Mouse (Mus musculus) cerebellum, adult 9-11 months (tissue): ENCODE results near the gene Rras.
A peak's percentile ranks its signal among the peaks of the same experiment; 100 is the strongest.

Source experiments
- DNase-seq: peaks from one replicate; pipeline ENCODE4 v3.0.0; 2022

Rras gene

DNA sequence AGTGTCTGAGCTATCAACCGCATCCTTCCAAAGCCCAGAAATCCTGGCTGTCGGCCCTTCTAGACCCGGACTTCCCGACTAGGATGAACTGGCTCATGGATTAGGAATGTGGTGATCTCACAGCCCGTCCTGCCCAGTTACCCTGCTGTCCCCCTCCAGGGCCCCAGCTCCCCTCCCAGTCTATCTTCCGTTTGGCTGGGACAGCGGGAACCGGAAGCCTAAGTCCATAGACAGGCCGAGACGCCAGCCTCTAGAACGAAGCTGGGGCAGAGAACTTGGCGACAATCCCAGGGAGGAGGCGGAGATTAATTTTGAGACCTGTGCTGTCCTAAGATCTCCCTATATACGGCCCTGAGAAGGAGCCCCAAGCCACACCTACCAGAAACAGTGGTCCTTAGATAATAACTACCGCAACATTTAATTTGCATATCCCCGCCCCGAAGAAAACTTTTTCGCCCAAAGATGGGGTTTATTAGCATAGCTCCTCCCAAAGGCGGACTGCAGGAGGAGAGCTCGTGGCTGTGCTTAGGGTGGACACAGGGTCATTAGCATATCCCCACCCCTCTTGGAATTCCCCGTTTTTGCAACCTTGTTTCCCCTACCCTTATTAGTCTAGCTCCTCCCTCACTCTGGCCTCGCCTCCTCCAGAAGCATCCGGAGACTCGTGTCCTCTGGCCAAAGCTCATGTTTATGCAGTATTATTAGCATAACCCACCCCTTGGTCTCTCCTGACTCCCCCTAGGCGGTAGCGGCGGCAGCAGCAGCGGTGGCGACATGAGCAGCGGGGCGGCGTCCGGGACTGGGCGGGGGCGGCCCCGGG lies at the start of gene Rras:
TSS of gene Rras (plus strand) at position 720 of the 820 bp plus-strand sequence.
- DNase-seq, result peak; percentile 93

DNA sequence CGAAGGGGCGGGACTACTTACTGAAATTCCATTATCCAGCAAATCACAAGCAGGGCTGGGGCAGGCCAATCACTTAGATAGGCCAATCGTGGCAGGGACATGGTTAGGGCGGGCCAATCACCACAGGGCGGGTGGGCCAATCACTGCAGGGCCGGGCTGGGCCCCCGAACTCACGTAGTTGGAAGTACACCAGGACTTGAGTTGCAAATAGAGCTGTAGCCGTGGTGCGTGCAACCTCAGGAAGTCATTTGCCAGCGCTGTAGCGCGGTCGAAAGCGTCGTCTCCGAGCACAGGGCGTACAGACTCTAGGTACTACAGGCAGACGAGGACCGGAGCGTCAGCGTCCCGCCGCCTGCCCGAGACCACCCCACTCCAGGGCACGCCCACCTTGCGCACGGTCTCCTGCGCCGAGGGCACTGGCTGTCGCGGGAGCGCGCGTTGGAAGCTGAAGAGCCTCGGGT lies 47.5 kb upstream of the Rras start:
- peak; percentile 90 for DNase-seq

DNA sequence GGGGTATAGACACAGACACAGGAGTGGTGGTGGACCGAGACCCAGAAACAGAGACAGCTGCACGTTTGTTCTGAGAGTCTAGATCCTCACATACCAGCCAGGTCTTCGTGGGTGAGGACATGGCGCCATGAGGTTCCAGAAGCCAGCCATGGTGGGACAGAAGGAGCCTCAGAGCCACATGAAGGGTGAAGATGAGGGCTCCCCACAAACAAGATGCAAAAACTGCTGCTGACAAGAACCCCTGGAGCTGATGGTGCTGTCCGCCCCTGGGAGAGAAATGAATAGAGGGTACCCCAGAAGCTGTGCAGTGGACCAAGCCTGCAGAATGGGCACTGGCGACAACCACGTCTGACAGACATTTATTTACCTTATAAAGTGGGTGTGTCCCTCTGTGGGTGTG lies 46.6 kb upstream of the Rras start:
- DNase-seq, result peak; percentile 41

DNA sequence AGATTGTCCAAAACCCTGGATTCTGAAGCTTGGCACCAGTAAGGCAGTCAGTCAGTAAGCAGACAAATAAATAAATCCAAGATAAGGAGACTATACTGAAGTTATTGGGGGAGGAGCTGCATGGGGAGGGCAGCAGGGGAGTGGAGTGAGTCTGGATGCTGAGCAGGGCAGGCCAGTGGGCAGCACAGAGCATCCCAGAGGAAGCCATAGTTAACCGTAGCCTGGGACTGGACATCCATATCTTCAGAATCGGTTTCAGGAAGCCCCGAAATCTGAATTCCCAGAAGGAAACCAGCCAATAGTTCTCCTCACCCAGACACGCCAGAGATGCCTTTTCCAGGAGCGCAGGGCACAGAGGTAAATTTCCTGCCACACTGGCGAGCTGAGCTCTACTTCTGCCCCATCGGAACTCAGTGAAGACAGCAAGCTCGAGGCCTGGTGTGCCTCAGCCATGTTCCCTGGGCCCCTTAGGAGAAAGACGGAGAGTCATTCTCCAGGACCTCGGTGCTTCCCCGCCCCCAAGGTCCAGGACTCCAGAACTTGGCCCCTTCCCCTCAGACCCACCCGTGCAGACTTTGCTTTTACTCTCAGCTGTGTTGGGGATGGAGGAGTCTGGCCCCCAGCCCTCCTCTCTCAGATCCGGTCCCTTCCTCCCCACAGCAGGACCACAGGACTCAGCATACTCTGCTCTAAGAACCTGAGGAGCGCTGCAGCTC lies 44.2 kb upstream of the Rras start:
- DNase-seq, result peak; percentile 68

DNA sequence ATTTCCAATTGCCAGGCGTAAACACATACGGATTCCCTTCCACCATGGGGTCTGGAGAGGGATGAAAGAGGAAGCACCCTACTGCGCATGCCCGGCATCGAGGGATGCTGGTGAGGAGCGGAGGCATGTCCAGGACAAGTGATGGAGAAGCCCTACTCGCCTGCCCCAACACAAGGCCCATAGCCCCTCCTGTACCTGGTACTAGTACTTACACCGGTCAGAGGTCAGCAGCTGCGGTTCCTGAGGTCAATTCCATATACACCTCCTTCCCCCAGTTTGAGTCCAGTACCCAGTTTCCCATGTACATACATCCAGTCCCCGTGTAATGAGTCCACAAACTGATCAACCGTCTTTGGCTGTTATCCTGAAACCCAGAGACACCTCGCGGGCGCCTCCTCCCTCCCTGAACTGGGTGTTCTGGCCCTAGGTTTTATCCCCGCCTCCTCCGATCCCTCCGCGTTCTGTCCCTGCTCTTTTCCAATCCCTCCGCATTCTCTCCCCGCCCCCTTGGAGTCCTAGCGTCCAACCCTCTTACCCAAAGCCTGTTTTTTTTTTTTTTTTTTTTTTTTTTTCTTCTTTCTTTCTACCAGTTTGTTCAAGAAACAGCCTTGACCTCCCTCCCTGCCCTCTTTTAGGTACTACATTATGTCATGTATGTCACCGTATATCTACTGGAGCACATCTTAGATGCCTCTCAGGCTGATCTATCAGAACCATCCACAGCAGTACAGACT lies 43.2 kb upstream of the Rras start, which contains the start of gene Cpt1c:
TSS of gene Cpt1c (minus strand) at position 469 of the 734 bp plus-strand sequence.
- peak; percentile 93 for DNase-seq

DNA sequence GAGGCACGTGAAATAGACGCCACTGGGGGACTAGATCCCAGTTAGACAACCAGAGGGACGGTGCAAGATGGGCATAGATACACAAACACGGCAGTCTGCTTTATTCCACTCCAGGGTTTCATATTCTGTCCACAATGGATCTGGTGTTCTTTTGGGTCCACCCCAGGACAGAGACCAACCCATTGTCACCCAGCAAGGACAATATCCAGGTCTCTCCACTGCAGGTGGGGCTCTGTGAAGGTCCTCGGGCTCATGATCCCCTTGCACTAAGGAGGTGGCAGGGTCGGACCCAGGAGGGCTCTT lies 42.7 kb upstream of the Rras start:
- peak; percentile 55 for DNase-seq

DNA sequence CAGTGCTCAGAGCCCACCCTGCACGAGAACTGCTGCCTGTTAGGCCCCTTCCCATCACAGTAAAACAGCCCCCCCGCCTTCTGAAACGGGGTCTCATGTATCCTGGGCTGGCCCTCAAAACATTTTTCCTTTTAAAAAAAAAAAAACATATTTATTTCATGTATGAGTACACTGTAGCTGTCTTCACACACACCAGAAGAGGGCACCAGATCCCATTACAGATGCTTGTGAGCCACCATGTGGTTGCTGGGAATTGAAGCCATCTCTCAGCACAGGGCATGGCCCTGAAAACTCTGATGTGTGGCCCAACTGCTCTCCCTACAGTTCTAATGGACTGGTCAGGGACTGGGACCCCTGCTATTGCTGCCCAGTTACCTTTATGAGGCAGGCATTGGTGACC lies 39.5 kb upstream of the Rras start:
- DNase-seq, result no peak

DNA sequence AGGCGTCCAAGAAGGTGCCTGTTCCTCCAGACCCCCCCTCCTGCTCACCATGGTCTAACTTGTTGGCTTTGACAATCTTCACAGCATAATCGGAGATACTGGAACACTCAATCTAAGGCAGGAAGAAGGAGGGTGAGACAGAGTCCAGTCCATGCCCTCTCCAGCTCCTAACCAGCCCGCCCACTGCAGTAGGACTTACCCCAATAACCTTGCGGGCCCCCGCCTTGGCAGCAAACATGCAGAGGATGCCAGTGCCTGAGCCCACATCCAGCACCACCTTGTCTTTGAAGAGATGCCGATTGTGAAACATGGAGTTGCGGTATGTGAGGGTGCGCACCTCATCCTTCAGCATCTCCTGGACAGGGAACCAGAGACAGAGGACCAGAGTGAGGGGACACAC lies 36.2 kb upstream of the Rras start:
- no peak for DNase-seq

DNA sequence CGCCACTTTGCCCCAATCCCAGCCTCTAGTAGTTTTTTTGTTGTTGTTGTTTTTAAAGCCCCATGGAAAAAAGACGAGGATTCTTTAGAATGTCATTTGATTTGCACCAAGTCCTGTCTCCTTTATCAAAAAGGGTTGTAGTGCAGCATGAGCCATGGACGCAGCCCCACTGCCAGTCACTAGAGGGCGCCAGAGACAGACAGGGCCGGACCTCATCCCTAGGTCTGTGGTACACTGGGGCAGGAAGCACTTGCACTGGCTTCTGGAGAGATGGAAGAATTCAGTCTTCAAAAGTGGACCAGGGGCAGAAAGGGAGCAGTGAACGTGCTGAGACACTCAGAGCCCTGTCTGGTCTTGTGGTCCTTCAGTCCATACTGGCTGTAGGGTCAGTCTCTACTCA lies 34.7 kb upstream of the Rras start:
- peak; percentile 79 for DNase-seq

DNA sequence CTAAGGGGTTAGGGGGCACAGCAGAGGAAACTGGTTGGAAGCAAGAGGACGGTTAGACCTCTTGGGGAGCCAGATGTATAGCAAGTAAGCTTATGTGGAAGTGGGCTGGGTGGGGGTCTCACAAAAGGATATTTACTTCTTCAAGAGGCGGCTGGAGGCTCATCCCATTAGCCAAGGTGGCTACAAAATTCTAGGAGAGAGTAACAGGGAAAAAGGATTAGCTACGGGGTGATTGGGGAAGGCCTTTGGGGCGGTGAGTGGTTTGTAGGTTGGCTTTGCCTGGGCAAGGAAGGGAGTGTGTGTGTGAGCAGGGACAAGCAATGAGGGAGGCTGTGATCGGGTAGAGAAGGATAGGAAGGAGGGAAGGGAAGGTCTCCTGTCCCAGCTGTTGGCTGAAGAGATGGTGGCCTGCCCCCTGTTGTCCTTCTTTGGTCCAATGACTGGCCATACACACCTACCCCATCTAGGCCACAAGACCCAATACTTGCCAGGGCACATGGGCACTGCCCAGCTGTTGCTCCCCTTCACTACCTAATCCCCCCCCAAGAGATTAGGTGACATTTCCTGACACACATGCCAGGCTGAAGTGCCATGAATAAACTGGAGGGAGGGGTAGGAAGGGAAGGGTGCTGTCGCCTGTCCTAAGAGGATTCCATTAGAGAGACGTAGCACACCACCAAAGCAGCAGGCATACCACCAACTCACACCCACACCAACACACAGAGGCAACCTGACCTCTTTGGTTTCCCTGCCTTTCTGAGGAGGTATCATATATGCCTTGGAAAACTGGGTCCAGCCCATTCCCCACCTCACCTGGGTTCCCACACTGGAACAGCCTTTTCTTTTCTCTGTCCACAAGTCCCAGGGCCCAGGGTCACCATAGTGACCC lies 33.6 kb upstream of the Rras start:
- no peak for DNase-seq

DNA sequence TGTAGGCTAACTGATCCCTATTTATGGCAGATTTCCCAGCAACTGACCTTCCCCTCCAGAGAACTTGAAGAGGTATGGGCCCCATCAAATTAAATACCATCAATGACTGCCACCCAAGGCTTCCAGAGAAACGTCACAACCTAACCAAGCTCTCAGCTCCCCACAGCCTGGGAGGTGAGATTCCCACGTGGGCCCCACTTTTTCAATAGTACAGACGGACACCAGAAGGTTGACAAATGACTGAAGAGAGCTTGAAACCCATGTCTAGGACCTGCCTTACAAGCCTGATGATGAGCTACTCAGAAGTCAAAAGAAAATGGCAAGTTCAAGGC lies 33.0 kb upstream of the Rras start:
- no peak for DNase-seq

DNA sequence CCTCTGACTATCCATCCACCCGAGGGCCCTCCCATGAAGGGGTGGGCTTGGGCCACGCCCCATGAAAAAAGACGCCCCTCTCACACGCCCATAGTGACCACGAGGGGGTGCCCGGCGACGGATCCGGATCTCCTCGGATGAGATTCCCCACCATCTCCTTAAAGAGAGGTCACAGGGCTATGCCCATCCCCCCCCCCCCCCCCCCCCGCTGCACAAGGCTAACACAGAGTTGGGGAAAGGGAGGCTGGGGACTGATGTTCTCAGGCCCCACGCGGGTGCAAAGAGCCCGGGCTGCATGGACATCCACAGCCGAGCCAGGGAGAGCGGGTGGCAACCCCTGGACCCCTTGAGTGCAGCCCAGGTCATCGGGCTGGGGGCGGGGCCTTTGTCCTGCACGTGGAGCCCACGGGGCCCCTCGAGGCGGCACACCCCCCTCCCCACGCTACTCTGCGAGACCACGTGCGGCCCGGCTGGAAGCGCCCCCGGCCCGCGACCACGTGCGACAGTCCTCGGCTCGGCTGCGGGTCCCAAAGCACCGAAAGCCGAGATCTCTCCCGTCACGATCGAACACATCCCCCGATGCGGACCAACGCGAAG lies 32.1 kb upstream of the Rras start:
- peak; percentile 82 for DNase-seq

DNA sequence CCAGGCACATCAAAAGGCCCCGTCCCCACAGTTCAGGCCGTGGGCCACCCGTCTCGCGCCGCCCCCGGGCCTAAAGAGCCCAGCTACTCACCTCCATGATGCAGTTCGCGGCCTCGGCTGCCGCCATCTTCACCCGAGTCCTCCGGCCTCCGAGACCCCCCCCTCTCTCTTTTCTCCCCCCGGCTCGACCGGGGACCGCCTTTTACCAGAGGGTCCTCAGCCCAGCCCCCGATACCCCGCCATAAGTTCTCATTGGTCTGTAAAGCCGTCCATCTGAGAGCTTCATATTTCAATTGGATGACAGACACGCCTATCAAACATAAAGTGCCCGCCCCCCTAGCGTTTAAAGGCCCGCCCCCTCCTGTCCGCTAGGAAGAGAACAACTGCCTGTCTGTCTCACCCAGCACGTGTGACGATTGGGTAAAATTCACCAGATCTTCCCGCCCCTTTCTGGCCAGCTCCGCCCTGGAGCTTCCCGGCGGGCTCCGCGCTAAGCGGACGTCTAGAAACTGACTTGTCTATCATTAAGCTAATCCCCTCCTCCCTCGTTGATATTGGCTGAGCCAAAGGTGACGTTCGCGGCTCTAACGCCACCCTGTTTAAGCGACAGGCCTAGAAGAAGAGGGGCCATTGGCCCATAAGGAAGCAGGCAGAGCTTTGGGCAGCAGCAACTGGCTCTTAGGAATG lies 31.4 kb upstream of the Rras start, which contains the start of gene Prmt1:
TSS of gene Prmt1 (minus strand) at position 377 of the 687 bp plus-strand sequence.
- DNase-seq, result peak; percentile 100

DNA sequence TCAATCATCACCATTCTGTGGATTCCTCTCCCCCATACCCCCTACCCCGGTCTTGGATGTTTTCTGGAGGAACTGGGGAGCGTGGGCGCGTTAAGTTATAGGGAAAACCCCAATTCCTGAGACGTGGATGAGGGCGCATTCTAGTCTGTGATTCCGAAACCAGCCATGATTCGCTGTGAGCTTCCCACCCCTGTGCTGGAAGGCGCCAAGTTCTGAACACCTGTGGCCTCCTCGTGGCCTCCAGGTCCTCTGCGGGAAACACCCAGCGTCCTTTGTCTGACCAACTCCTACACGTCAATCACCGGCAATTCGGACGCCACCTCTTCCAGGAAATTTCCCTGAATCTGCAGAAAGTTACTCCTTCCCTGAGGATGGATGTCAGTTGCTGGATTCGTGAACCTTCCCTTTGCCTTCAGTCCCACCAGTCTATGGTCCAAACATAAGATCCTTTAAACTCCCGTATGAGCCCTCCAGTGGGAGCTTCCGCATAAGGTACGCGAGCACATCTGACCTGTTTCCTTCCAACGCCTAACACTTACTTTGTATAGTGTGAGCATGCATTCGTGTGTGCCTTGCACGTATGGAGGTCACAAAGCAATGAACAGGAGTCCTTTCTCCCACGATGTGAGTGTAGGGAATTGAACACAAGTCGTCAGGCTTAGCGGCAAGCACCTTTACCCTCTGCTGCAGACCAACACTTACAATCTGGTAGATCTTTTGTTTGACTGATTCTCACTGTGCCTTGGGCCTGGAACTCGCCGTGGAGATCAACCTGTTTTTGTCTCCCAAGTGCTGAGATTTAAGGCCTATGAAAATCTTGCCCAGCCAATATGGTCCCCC lies 30.7 kb upstream of the Rras start:
- DNase-seq, result no peak

DNA sequence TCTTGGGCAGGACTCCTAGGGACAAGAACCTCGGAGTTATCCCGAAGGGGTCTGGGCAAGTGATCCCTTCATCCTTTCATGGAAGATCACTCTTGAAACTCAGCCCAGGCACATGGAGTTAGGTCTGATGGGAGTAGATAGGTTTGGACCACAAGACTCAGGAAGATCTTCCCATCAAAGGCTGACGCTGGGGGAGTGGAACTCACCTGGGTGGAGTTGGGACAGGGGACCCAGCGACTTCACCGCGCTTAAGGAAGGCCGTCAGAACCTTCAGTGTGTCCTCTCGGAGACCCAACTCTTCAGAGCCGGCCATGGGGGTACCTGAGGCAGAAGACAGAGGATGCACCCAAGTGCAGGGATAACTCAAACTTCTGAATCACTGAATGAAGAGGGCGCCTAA lies 21.1 kb upstream of the Rras start:
- no peak for DNase-seq

DNA sequence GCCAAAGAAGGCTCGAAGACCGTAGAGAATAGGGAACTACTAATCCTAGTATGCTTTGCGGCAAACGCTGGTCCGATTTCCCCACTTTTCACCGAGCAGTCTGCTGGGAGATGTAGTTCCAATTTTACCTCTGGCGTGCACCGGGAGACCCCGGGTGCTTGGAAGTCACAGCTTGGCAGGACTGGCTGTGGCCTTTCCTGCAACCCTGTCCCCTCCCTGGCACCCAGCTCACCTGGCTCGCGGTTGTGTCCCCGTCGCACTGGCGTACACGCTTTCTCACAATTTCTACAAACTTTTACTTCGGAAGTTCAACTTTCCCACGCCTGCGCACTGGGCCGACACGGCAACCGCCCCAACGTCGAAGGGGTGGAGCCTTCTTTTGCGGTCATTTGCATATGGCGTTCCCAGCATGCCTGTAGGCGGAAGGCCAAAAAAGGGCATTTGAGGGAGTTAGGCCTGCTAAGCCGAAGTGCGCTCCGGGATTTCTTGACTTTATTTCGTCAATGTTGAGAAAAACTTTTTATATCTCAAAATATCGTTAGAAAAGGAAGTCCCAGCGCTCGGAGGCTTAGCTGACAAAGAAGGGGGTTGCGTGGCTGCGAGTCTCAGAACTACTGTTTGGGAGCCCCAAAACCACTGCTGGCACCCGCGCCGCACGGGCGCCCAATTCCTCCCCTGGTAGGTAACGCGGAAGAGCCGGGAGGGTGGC lies 20.4 kb upstream of the Rras start, which contains the start of gene Irf3:
TSS of gene Irf3 (plus strand) at position 418 of the 709 bp plus-strand sequence.
- DNase-seq, result peak; percentile 96

DNA sequence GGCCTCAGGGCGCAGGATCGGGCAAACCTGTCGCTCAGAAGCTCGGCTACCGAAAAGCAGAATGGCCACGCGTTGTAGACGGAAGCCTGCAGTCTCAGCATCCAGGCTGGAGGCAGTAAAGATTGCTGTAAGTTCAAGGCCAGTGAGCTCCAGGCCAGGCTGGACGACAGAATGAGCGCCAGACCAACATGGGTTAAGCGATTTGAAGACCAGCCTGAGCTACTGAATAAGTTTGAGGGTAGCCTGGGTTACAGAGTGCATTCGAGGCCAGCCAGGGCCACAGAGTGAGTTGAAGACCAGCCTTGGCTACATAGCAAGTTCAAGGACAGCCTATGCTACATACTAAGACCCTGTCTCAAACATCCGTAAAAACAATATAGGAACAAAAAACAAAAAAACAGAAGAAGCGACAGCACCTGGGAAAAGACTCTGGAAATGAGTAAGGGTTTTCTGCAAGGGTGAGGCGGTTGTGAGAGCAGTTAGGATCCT lies 19.8 kb upstream of the Rras start:
- DNase-seq, result no peak

DNA sequence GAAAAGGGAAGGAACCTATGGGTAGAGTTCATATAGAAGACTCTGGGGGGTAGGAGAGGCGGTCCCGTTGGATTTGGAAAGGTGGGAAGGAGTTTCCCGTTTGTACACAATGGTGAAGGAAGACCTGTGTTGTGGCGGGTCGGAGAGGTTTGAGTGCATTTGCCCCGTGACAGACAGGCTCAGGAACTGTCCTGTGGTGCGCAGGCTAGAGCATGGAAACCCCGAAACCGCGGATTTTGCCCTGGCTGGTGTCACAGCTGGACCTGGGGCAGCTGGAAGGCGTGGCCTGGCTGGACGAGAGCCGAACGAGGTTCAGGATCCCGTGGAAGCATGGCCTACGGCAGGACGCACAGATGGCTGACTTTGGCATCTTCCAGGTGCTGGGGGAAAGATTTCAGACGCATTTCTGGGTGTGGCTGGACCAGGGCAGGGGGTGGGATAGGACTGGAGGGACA lies 19.2 kb upstream of the Rras start, which contains the start of gene Bcl2l12:
TSS of gene Bcl2l12 (minus strand) at position 212 of the 455 bp plus-strand sequence.
- peak; percentile 76 for DNase-seq

DNA sequence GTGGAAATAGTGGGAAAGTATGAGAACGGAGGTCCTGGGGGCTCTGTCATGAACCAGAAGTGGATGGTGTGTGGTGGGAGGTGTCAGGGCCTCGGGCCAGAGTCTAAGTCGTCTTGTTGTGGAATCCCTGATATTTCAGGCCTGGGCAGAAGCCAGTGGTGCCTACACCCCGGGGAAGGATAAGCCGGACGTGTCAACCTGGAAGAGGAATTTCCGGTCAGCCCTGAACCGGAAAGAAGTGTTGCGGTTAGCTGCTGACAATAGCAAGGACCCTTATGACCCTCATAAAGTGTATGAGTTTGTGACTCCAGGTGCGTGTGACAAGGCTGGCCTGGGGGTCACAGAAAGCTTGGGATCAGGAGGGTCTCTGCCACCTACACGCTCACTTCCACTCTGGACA lies 18.0 kb upstream of the Rras start:
- DNase-seq, result no peak
